Mouse (Mus musculus) erythroblast, adult 5-6 weeks (primary cell): ENCODE results near the gene Olfr157. TPM values are rescaled to one million over a fixed set of nuclear protein-coding genes. Genes with fewer than 3 reads are reported as not detected.
"Not testable (repeated sequence)": the region's sequence is repeated elsewhere in the genome, so short reads cannot be mapped to it uniquely, and the experiment has no call there.

Experiments
- ATAC-seq: replicated peaks from 2 replicates; pipeline ENCODE4 v1.8.0; 2016; ENCODE audit warnings: moderate number of reproducible peaks, mild to moderate bottlenecking, moderate TSS enrichment, inconsistent platforms; ENCODE audit not compliant: poor library complexity, low FRiP score, severe bottlenecking
- total RNA-seq, 2 experiments: library from RNA; stranded (forward) in 1 of 2; stranded (reverse) in 1 of 2; fragments of 150-400 nt in 1 of 2; fragments of 200-764, 138-1000 nt in 1 of 2; gene quantifications; 2 replicates each; pipeline versions ENCODE4 v1.2.3 to v1.2.4; 2015 to 2017; ENCODE audit warnings: low replicate concordance in 2 of 2

Gene Olfr157
- total RNA-seq, 2 experiments from 2014 or later, result not detected

GRCm38 (mm10) chr4:43822896-43823550 is 17.0 kb downstream of the Olfr157 start:
- no peak for ATAC-seq

GRCm38 (mm10) chr4:43798936-43799335 is 41.1 kb downstream of the Olfr157 start:
- ATAC-seq, result no peak

GRCm38 (mm10) chr4:43795844-43796243 is 44.2 kb downstream of the Olfr157 start:
- ATAC-seq, result not testable (repeated sequence)

DNA sequence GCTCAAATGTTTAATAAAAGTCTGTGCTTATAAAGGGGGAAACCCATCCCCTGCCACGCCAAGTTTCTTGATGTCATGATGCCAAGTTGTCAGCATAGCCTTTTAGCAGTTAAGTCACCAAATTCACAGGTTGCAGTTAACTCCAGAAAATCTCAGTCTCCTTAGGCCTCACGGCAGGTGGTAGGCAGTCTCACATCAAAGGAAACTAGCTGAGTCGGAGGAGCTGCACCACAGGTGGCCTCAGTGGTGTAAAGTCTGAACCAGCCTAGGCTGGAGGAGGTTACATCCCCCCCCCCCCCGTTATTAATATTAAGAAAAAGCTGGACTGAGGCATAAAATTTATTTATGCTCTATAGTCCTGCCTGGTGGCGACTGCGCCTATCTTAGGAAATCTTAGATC is 44.7 kb downstream of the Olfr157 start:
- no peak for ATAC-seq

Other genes starting within 250 kb of the Olfr157 start
- not detected in 2 replicates for gene Npr2, start 208.3 kb downstream of the Olfr157 start, total RNA-seq (2015; ENCODE audit: low replicate concordance)
- gene Npr2, start 208.3 kb downstream of the Olfr157 start, total RNA-seq (2017; ENCODE audit: low replicate concordance), result 1.9 TPM in 1 of 2 replicates, not detected in the other
- gene Spag8, start 186.6 kb downstream of the Olfr157 start, total RNA-seq (2015; ENCODE audit: low replicate concordance), result not detected in 2 replicates
- not detected in 2 replicates for gene Spag8, start 186.6 kb downstream of the Olfr157 start, total RNA-seq (2017; ENCODE audit: low replicate concordance)
- gene Hint2, start 183.7 kb downstream of the Olfr157 start, total RNA-seq (2015; ENCODE audit: low replicate concordance), result 2.9 and 9.6 TPM in 2 replicates
- gene Hint2, start 183.7 kb downstream of the Olfr157 start, total RNA-seq (2017; ENCODE audit: low replicate concordance), result 13.6 and 18.1 TPM in 2 replicates
- gene Tmem8b, start 171.2 kb downstream of the Olfr157 start, total RNA-seq (2015; ENCODE audit: low replicate concordance), result 3.8 TPM in 1 of 2 replicates, not detected in the other
- 0.42 TPM in 1 of 2 replicates, not detected in the other for gene Tmem8b, start 171.2 kb downstream of the Olfr157 start, total RNA-seq (2017; ENCODE audit: low replicate concordance)
- not detected in 2 replicates for gene Fam221b, start 171.1 kb downstream of the Olfr157 start, total RNA-seq (2015; ENCODE audit: low replicate concordance)
- gene Fam221b, start 171.1 kb downstream of the Olfr157 start, total RNA-seq (2017; ENCODE audit: low replicate concordance), result 0.70 TPM in 1 of 2 replicates, not detected in the other
- gene Olfr70, start 139.4 kb downstream of the Olfr157 start, total RNA-seq (2015; ENCODE audit: low replicate concordance), result not detected in 2 replicates
- 0.70 TPM in 1 of 2 replicates, not detected in the other for gene Olfr70, start 139.4 kb downstream of the Olfr157 start, total RNA-seq (2017; ENCODE audit: low replicate concordance)
- gene Olfr71, start 129.9 kb downstream of the Olfr157 start, total RNA-seq (2015; ENCODE audit: low replicate concordance), result not detected in 2 replicates
- gene Olfr71, start 129.9 kb downstream of the Olfr157 start, total RNA-seq (2017; ENCODE audit: low replicate concordance), result not detected in 2 replicates
- gene Hrct1, start 113.0 kb downstream of the Olfr157 start, total RNA-seq (2015; ENCODE audit: low replicate concordance), result not detected in 2 replicates
- not detected in 2 replicates for gene Hrct1, start 113.0 kb downstream of the Olfr157 start, total RNA-seq (2017; ENCODE audit: low replicate concordance)
- gene Spaar, start 110.2 kb downstream of the Olfr157 start, total RNA-seq (2015; ENCODE audit: low replicate concordance), result not detected in 2 replicates
- gene Spaar, start 110.2 kb downstream of the Olfr157 start, total RNA-seq (2017; ENCODE audit: low replicate concordance), result not detected in 2 replicates
- gene Olfr159, start 69.2 kb downstream of the Olfr157 start, total RNA-seq (2015; ENCODE audit: low replicate concordance), result not detected in 2 replicates
- gene Olfr159, start 69.2 kb downstream of the Olfr157 start, total RNA-seq (2017; ENCODE audit: low replicate concordance), result not detected in 2 replicates
- gene Olfr156, start 16.3 kb downstream of the Olfr157 start, total RNA-seq (2015; ENCODE audit: low replicate concordance), result not detected in 2 replicates
- not detected in 2 replicates for gene Olfr156, start 16.3 kb downstream of the Olfr157 start, total RNA-seq (2017; ENCODE audit: low replicate concordance)
- not detected in 2 replicates for gene Olfr155, start 11.4 kb upstream of the Olfr157 start, total RNA-seq (2015; ENCODE audit: low replicate concordance)
- not detected in 2 replicates for gene Olfr155, start 11.4 kb upstream of the Olfr157 start, total RNA-seq (2017; ENCODE audit: low replicate concordance)
- gene Reck, start 35.3 kb upstream of the Olfr157 start, total RNA-seq (2015; ENCODE audit: low replicate concordance), result 1.2 and 5.4 TPM in 2 replicates
- gene Reck, start 35.3 kb upstream of the Olfr157 start, total RNA-seq (2017; ENCODE audit: low replicate concordance), result 0.77 and 6.4 TPM in 2 replicates
- gene Glipr2, start 117.2 kb upstream of the Olfr157 start, total RNA-seq (2015; ENCODE audit: low replicate concordance), result 10.8 and 19.2 TPM in 2 replicates
- gene Glipr2, start 117.2 kb upstream of the Olfr157 start, total RNA-seq (2017; ENCODE audit: low replicate concordance), result 26.5 and 30.4 TPM in 2 replicates
- gene Ccin, start 143.3 kb upstream of the Olfr157 start, total RNA-seq (2015; ENCODE audit: low replicate concordance), result not detected in 2 replicates
- not detected in 2 replicates for gene Ccin, start 143.3 kb upstream of the Olfr157 start, total RNA-seq (2017; ENCODE audit: low replicate concordance)
- 79.6 and 87.6 TPM in 2 replicates for gene Clta, start 164.3 kb upstream of the Olfr157 start, total RNA-seq (2015; ENCODE audit: low replicate concordance)
- 85.4 and 105 TPM in 2 replicates for gene Clta, start 164.3 kb upstream of the Olfr157 start, total RNA-seq (2017; ENCODE audit: low replicate concordance)
- 0.77 and 9.4 TPM in 2 replicates for gene Gne, start 244.0 kb upstream of the Olfr157 start, total RNA-seq (2015; ENCODE audit: low replicate concordance)
- gene Gne, start 244.0 kb upstream of the Olfr157 start, total RNA-seq (2017; ENCODE audit: low replicate concordance), result 6.6 and 8.6 TPM in 2 replicates